Mouse (Mus musculus) heart, adult 2 months (tissue): ENCODE data around the gene Ephb1. TPM values are rescaled to one million over a fixed set of nuclear protein-coding genes. Genes with fewer than 3 reads are reported as not detected.

Experiments
- DNase-seq, 2 experiments: peaks; one replicate each; pipeline ENCODE4 v3.0.0; 2021
- H3K27ac ChIP-seq: fragments of 200-600 bp; 2 replicates; pipeline ENCODE4 v1.8.1; 2022
- H3K27me3 ChIP-seq: fragments of 200-500 bp; 2 replicates; pipeline ENCODE4 v1.6.1; 2012; ENCODE audit warnings: mild to moderate bottlenecking, low read length, inconsistent platforms, mixed read lengths; ENCODE audit not compliant: control insufficient read depth, insufficient read depth
- H3K36me3 ChIP-seq: fragments of 200-500 bp; 2 replicates; pipeline ENCODE4 v1.6.1; 2012; ENCODE audit warnings: low read length, inconsistent platforms; ENCODE audit not compliant: control insufficient read depth, insufficient read depth
- H3K4me1 ChIP-seq: fragments of 200-500 bp; 2 replicates; pipeline ENCODE4 v1.6.1; 2011; ENCODE audit warnings: low read length; ENCODE audit not compliant: control insufficient read depth, insufficient read depth
- H3K4me3 ChIP-seq: fragments of 200-600 bp; 2 replicates; pipeline ENCODE4 v1.8.1; 2022
- H3K79me2 ChIP-seq: fragments of 200-500 bp; replicated peaks from 2 replicates; pipeline ENCODE4 v1.6.1; 2012; ENCODE audit warnings: mild to moderate bottlenecking, inconsistent platforms, low read length, moderate library complexity, mixed read lengths; ENCODE audit not compliant: control insufficient read depth, insufficient read depth
- H3K9ac ChIP-seq: fragments of 200-500 bp; 2 replicates; pipeline ENCODE4 v1.6.1; 2012; ENCODE audit warnings: low read depth, mild to moderate bottlenecking, control low read depth, inconsistent platforms, low read length, mixed read lengths
- CTCF ChIP-seq: fragments of 200-600 bp; IDR thresholded peaks from 2 replicates; pipeline ENCODE4 v1.8.1; 2022; ENCODE audit warnings: antibody characterized with exemption, mild to moderate bottlenecking, moderate library complexity
- EP300 ChIP-seq: fragments of 200-500 bp; IDR thresholded peaks from 2 replicates; pipeline ENCODE4 v1.6.1; 2011; ENCODE audit warnings: low read depth, low read length, control low read depth; ENCODE audit not compliant: insufficient read depth
- POLR2A ChIP-seq: fragments of 200-500 bp; IDR thresholded peaks from 2 replicates; pipeline ENCODE4 v1.6.1; 2011; ENCODE audit warnings: mild to moderate bottlenecking, low read depth, low read length, control low read depth; ENCODE audit not compliant: insufficient read depth
- WGBS: fragments of 180-500 bp; shearing (Covaris S2); methylation state at CpG from one replicate; pipeline ENCODE4 v1.1.7; 2018; 5-methylcytosine and 5-hydroxymethylcytosine counted together
- intact Hi-C: fragments of 180-260 bp; cut with DNase I; formaldehyde crosslinking; loops from one replicate; pipeline ENCODE4 v1.15.1; 2025
- polyA plus RNA-seq: library from polyadenylated mRNA; depleted of rRNA; stranded (reverse); fragments of >200 nt; gene quantifications from 2 replicates; pipeline ENCODE4 v1.2.3, GENCODE M21; 2012
- total RNA-seq, 2 experiments: library from RNA; stranded (reverse); gene quantifications; 2 replicates each; pipeline ENCODE4 v1.2.3; 2021

The Ephb1 gene
- total and polyA plus RNA-seq, 3 experiments = 3.1 to 23.3 (median 21.2) TPM

- no peaks in the 10 kb centered on the region; the same call in 1 of the 2 replicates for H3K27me3 ChIP-seq
- 65% methylated on average over 3 of the region's 3 CpGs for WGBS
- H3K36me3 ChIP-seq = no peaks in the 10 kb centered on the region
- no peaks in the 10 kb centered on the region for H3K79me2 ChIP-seq
- DNase-seq = no peak
- TF ChIP-seq POLR2A = no peak
- no peak for TF ChIP-seq EP300
- no peak for TF ChIP-seq CTCF
- intact Hi-C loops = no loop called here
- no peaks in the 10 kb centered on the region for H3K4me1 ChIP-seq
- no peak overlapping the region for H3K4me3 ChIP-seq
- H3K9ac ChIP-seq = no peak overlapping the region
- no peak overlapping the region for H3K27ac ChIP-seq
Measured at GRCm38 (mm10) chr9:101940182-101940581, 414.3 kb downstream of the Ephb1 start.

- no peak overlapping the region for H3K27ac ChIP-seq
- H3K4me3 ChIP-seq = no peak overlapping the region
- no peak for TF ChIP-seq POLR2A
- TF ChIP-seq EP300 = no peak
- no peak for TF ChIP-seq CTCF
- intact Hi-C loops = no loop called here
- DNase-seq = no peak
- 61% methylated on average over 5 of the region's 5 CpGs for WGBS
- H3K27me3 ChIP-seq = no peaks in the 10 kb centered on the region
- H3K4me1 ChIP-seq = no peaks in the 10 kb centered on the region
- H3K79me2 ChIP-seq = no peaks in the 10 kb centered on the region
- H3K36me3 ChIP-seq = no peaks in the 10 kb centered on the region
- no peak overlapping the region for H3K9ac ChIP-seq
Measured at GRCm38 (mm10) chr9:101939006-101939405, 415.5 kb downstream of the Ephb1 start.

- no peaks in the 10 kb centered on the region for H3K27me3 ChIP-seq
- no peak overlapping the region for H3K9ac ChIP-seq
- intact Hi-C loops = no loop called here
- no peak overlapping the region for H3K4me3 ChIP-seq
- H3K4me1 ChIP-seq = no peaks in the 10 kb centered on the region
- H3K79me2 ChIP-seq = no peaks in the 10 kb centered on the region
- no peak for DNase-seq
- no peak overlapping the region for H3K27ac ChIP-seq
- TF ChIP-seq POLR2A = no peak
- TF ChIP-seq EP300 = no peak
- TF ChIP-seq CTCF = no peak
- no peaks in the 10 kb centered on the region for H3K36me3 ChIP-seq
- 84% methylated on average over 4 of the region's 4 CpGs for WGBS
Measured at GRCm38 (mm10) chr9:101938066-101938465, 416.4 kb downstream of the Ephb1 start.

GRCm38 (mm10) chr9:101934887-101935286 lies 419.6 kb downstream of the Ephb1 start:
- Histone ChIP-seq H3K4me1 (no peaks in the 10 kb centered on the region), H3K9ac (no peak overlapping the region), H3K4me3 (no peak overlapping the region), H3K79me2 (no peaks in the 10 kb centered on the region), H3K27me3 (no peaks in the 10 kb centered on the region), H3K36me3 (no peaks in the 10 kb centered on the region), H3K27ac (no peak overlapping the region)
- WGBS = 72% methylated on average over 8 of the region's 8 CpGs
- intact Hi-C loops = no loop called here
- TF ChIP-seq EP300 = no peak
- TF ChIP-seq CTCF = no peak
- no peak for TF ChIP-seq POLR2A
- DNase-seq = no peak

GRCm38 (mm10) chr9:101933946-101934573 lies 420.4 kb downstream of the Ephb1 start:
- 49% methylated on average over 8 of the region's 8 CpGs for WGBS
- DNase-seq = no peak
- no peaks in the 10 kb centered on the region for H3K36me3 ChIP-seq
- H3K27me3 ChIP-seq = no peaks in the 10 kb centered on the region
- no peak for TF ChIP-seq CTCF
- no peak for TF ChIP-seq POLR2A
- TF ChIP-seq EP300 = no peak
- H3K4me3 ChIP-seq = no peak overlapping the region
- H3K4me1 ChIP-seq = no peaks in the 10 kb centered on the region
- H3K9ac ChIP-seq = no peak overlapping the region
- H3K27ac ChIP-seq = no peak overlapping the region
- no peaks in the 10 kb centered on the region for H3K79me2 ChIP-seq
- intact Hi-C loops = no loop called here

GRCm38 (mm10) chr9:101924829-101925228 lies 429.7 kb downstream of the Ephb1 start:
- no peak overlapping the region for H3K27ac ChIP-seq
- H3K9ac ChIP-seq = no peak overlapping the region
- intact Hi-C loops = no loop called here
- H3K27me3 ChIP-seq = no peaks in the 10 kb centered on the region
- 63% methylated on average over 4 of the region's 4 CpGs for WGBS
- H3K4me1 ChIP-seq = no peaks in the 10 kb centered on the region
- TF ChIP-seq POLR2A (no peak), EP300 (no peak), CTCF (no peak)
- H3K36me3 ChIP-seq = no peaks in the 10 kb centered on the region
- H3K4me3 ChIP-seq = no peak overlapping the region
- DNase-seq = no peak
- H3K79me2 ChIP-seq = no peaks in the 10 kb centered on the region
